In the genomic region with DNA sequence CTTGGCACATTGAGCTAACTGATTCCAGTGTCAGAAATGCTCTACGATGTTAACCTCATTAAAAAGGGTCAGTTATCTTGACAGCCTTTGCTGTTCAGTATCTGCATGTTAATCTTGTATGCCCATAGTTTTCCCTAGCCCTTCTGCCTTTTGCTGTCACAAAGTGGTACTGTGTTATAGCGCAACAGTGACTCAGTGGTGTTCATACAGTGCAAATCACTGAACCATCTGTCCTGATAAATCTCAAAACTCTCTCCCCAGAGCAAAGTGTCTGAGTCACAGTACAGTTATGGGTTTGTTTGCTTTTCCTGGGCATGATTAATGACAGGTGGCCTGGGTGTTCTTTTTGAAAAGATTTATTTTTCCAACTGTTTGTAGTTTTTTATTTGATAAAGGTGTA, we compare ENCODE assay signal across 15 mouse cellular contexts.
DNase-seq lines count a peak whose midpoint lies in the region; ATAC-seq lines count a peak whose summit lies in the region.
"Had no signal": no experiment of that assay in that cellular context is flagged by ENCODE, and none has a peak within 500 bp of the region (broad histone marks: within the 10 kb centered on the region; RNA-seq: fewer than 3 reads in every experiment).

No protein-coding gene starts in this region.

- no peak overlapping the region for H3K27ac ChIP-seq in forebrain, embryonic 16.5 days (ENCODE audit: low read length)
- H3K27ac ChIP-seq: liver, embryonic 14.5 days; midbrain, embryonic 12.5 days; neural tube, embryonic 12.5 days had no signal

- no peaks in the 10 kb centered on the region for H3K27me3 ChIP-seq in forebrain, embryonic 16.5 days (replicated peaks; ENCODE audit: control insufficient read depth, insufficient read depth, low read length)
- H3K27me3 ChIP-seq: midbrain, embryonic 12.5 days; neural tube, embryonic 12.5 days had no signal

- H3K4me3 ChIP-seq in forebrain, embryonic 16.5 days (replicated peaks; ENCODE audit: low read length): no peak overlapping the region
- H3K4me3 ChIP-seq: midbrain, embryonic 12.5 days; neural tube, embryonic 12.5 days had no signal

- WGBS in forebrain, embryonic 16.5 days: 40% methylated on average over 2 of the region's 2 CpGs

- no peaks in the 10 kb centered on the region for H3K36me3 ChIP-seq in forebrain, embryonic 16.5 days (ENCODE audit: control insufficient read depth, insufficient read depth)
- H3K36me3 ChIP-seq: midbrain, embryonic 12.5 days; neural tube, embryonic 12.5 days had no signal

- no peak overlapping the region for H3K9ac ChIP-seq in forebrain, embryonic 16.5 days (replicated peaks; ENCODE audit: low read depth, low read length)
- H3K9ac ChIP-seq: liver, embryonic 14.5 days; midbrain, embryonic 12.5 days; neural tube, embryonic 12.5 days had no signal

- H3K4me1 ChIP-seq in forebrain, embryonic 16.5 days (replicated peaks; ENCODE audit: control insufficient read depth, insufficient read depth, low read length): 0 out of 2 replicates have a peak, but pooled peaks cover 4% of the 10 kb centered on the region
- H3K4me1 ChIP-seq: neural tube, embryonic 12.5 days had no signal

- peak; percentile 90 for ATAC-seq in frontal cortex, adult (ENCODE audit: low TSS enrichment)
- ATAC-seq in forebrain, embryonic 16.5 days: peak; percentile 75
- ATAC-seq: CD4-positive, CD25-positive, alpha-beta regulatory T cell, adult 4 months; inflammation-experienced regulatory T-cells, adult 6 months had no signal

- no peak for DNase-seq in frontal cortex, postnatal 14 days (ENCODE audit: low spot score in 2 of 2)
- peak; percentile 85 for DNase-seq in 3T3-L1 (ENCODE audit: low read depth, low spot score)
- peak; percentile 83 for DNase-seq in brain, adult 2 months (ENCODE audit: low read depth, low spot score)
- no peak for DNase-seq in liver
- no peak for DNase-seq in heart, postnatal 4 days
- DNase-seq: kidney, postnatal 4 days; lung, postnatal 14 days; thymus, postnatal 25 days had no signal

- no peak overlapping the region for H3K4me2 ChIP-seq in forebrain, embryonic 16.5 days (ENCODE audit: low read length)
- H3K4me2 ChIP-seq: midbrain, embryonic 12.5 days; neural tube, embryonic 12.5 days had no signal

- no peaks in the 10 kb centered on the region for H3K9me3 ChIP-seq in forebrain, embryonic 16.5 days (ENCODE audit: control insufficient read depth, low read length)
- H3K9me3 ChIP-seq: midbrain, embryonic 12.5 days; neural tube, embryonic 12.5 days had no signal

Comparison
In these comparisons a context has a peak if more than half of its experiments do, and no peak if none do; other contexts are left out.
1. DNase-seq: peak in 3T3-L1 (single experiment) and brain, adult 2 months (single experiment); none in frontal cortex, postnatal 14 days (0 of 2), liver (single experiment) and heart, postnatal 4 days (single experiment).